Mouse (Mus musculus): ENCODE data around the gene Gabbr2.

DNA sequence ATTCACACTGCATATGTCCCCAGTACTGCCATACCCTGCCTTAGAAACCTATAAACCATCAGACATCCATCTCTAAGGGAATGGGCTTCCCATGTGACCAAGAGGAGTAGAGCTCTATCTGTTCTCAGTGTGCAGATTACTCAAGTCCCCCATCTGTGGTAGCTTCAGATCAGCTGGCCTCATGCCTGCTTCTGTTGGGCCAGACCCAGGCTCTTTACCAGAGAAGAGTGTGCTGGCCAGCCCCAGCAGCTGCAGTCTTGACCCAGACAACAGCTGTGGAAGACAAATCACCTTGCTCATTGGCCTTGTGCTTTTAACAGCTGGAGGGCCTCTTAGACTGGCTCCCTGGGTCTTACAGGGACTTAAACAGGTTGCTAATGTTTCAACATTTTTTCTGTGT lies 25.1 kb downstream of the Gabbr2 start:
- TF ChIP-seq TAL1 (IDR thresholded peaks at IDR 0.05; ENCODE audit: low read length) (no peak), GATA1 (IDR thresholded peaks at IDR 0.05; ENCODE audit: low read length) (no peak)

All from erythroblast, embryonic 14.5 days (primary cell).